Mouse (Mus musculus) CH12.LX (cell line): Measurements from ENCODE around the gene Wnt5b. TPM values are rescaled to one million over a fixed set of nuclear protein-coding genes. Genes with fewer than 3 reads are reported as not detected.

Source experiments
- DNase-seq: peaks from one replicate; pipeline ENCODE4 v3.0.0-alpha.2; 2013; ENCODE audit errors: extremely low read depth
- H3K27ac ChIP-seq: 2 replicates; pipeline ENCODE4 v1.5.1; 2012; ENCODE audit warnings: low read depth, mild to moderate bottlenecking, control low read depth, moderate library complexity; ENCODE audit not compliant: insufficient read depth
- H3K27me3 ChIP-seq: replicated peaks from 2 replicates; pipeline ENCODE3; 2012; ENCODE audit warnings: inconsistent platforms
- H3K36me3 ChIP-seq, 2 experiments: replicated peaks in 1 of 2; 2 replicates each; pipeline versions ENCODE3 to v1.6.1; 2012; ENCODE audit warnings: inconsistent platforms in 1 of 2, low read length in 1 of 2, mild to moderate bottlenecking in 1 of 2, mixed read lengths in 1 of 2, moderate library complexity in 1 of 2; ENCODE audit not compliant: control insufficient read depth in 1 of 2, insufficient read depth in 1 of 2
- H3K4me1 ChIP-seq, 2 experiments: 2 replicates each; pipeline ENCODE4 v1.6.1; 2012; ENCODE audit warnings: inconsistent platforms in 1 of 2, moderate library complexity in 1 of 2; ENCODE audit not compliant: insufficient read depth in 2 of 2, control insufficient read depth in 1 of 2
- H3K4me2 ChIP-seq: 2 replicates; pipeline ENCODE4 v1.6.1; 2012; ENCODE audit warnings: low read depth, mild to moderate bottlenecking, control low read depth; ENCODE audit not compliant: poor library complexity, insufficient read depth, severe bottlenecking
- H3K4me3 ChIP-seq, 3 experiments: fragments of 150-350 bp in 1 of 3; sonication (generic) in 1 of 3; replicated peaks in 1 of 3; 2 replicates each; pipeline versions ENCODE3 to v1.5.1; 2011 to 2012; ENCODE audit warnings: low read depth in 2 of 3, low read length in 2 of 3, mild to moderate bottlenecking in 2 of 3, moderate library complexity in 2 of 3, control low read depth in 1 of 3, improper control_type of control experiment in 1 of 3, inconsistent platforms in 1 of 3, mixed read lengths in 1 of 3; ENCODE audit not compliant: poor library complexity in 1 of 3
- H3K79me2 ChIP-seq: replicated peaks from 2 replicates; pipeline ENCODE4 v1.6.1; 2012; ENCODE audit warnings: mild to moderate bottlenecking, moderate library complexity; ENCODE audit not compliant: control insufficient read depth, poor library complexity, insufficient read depth, severe bottlenecking; ENCODE audit errors: extremely low read depth
- H3K9ac ChIP-seq: 2 replicates; pipeline ENCODE4 v1.6.1; 2012; ENCODE audit warnings: low read depth, mild to moderate bottlenecking, control low read depth, moderate library complexity; ENCODE audit not compliant: insufficient read depth
- H3K9me3 ChIP-seq: replicated peaks from 2 replicates; pipeline ENCODE3; 2012; ENCODE audit warnings: low read length, inconsistent platforms, mixed read lengths
- BHLHE40 ChIP-seq: IDR thresholded peaks from 2 replicates; pipeline ENCODE4 v1.6.1; 2011; ENCODE audit warnings: mild to moderate bottlenecking, low read depth, low read length, improper control_type of control experiment
- CHD1 ChIP-seq: IDR thresholded peaks from 2 replicates; pipeline ENCODE4 v1.6.1; 2012; ENCODE audit warnings: low read depth, low read length, improper control_type of control experiment, inconsistent platforms
- CTCF ChIP-seq, 2 experiments: IDR thresholded peaks in 1 of 2; conservative IDR thresholded peaks in 1 of 2; 2 replicates each; pipeline ENCODE4 v1.5.1; 2011 to 2012; ENCODE audit warnings: low read depth in 2 of 2, low read length in 2 of 2, improper control_type of control experiment in 1 of 2, inconsistent platforms in 1 of 2, mild to moderate bottlenecking in 1 of 2, moderate library complexity in 1 of 2
- E2F4 ChIP-seq: IDR thresholded peaks from 2 replicates; pipeline ENCODE4 v1.6.1; 2011; ENCODE audit warnings: low read depth, low read length, improper control_type of control experiment; ENCODE audit not compliant: insufficient replicate concordance
- ELF1 ChIP-seq: IDR thresholded peaks from 2 replicates; pipeline ENCODE4 v1.6.1; 2014; ENCODE audit warnings: low read depth, mild to moderate bottlenecking, inconsistent platforms, low read length, improper control_type of control experiment
- JUN ChIP-seq: IDR thresholded peaks from 2 replicates; pipeline ENCODE4 v1.6.1; 2011; ENCODE audit warnings: low read depth, mild to moderate bottlenecking, low read length, improper control_type of control experiment, moderate library complexity; ENCODE audit not compliant: insufficient read depth
- JUND ChIP-seq: conservative IDR thresholded peaks from 2 replicates; pipeline ENCODE4 v1.6.1; 2011; ENCODE audit warnings: low read depth, low read length, improper control_type of control experiment
- MAFK ChIP-seq: IDR thresholded peaks from 2 replicates; pipeline ENCODE4 v1.6.1; 2011; ENCODE audit warnings: low read length, improper control_type of control experiment; ENCODE audit not compliant: insufficient replicate concordance
- MAX ChIP-seq: IDR thresholded peaks from 2 replicates; pipeline ENCODE4 v1.6.1; 2011; ENCODE audit warnings: low read length, improper control_type of control experiment
- MAZ ChIP-seq: IDR thresholded peaks from 2 replicates; pipeline ENCODE4 v1.6.1; 2012; ENCODE audit warnings: low read depth, mild to moderate bottlenecking, inconsistent platforms, low read length, improper control_type of control experiment, moderate library complexity
- MEF2A ChIP-seq: IDR thresholded peaks from 2 replicates; pipeline ENCODE4 v1.6.1; 2014; ENCODE audit warnings: low read depth, mild to moderate bottlenecking, inconsistent platforms, low read length, improper control_type of control experiment, borderline replicate concordance
- MXI1 ChIP-seq: IDR thresholded peaks from 2 replicates; pipeline ENCODE4 v1.6.1; 2011; ENCODE audit warnings: mild to moderate bottlenecking, low read depth, low read length, improper control_type of control experiment
- MYC ChIP-seq: IDR thresholded peaks from 2 replicates; pipeline ENCODE4 v1.6.1; 2011; ENCODE audit warnings: low read depth, mild to moderate bottlenecking, improper control_type of control experiment, low read length
- NRF1 ChIP-seq: IDR thresholded peaks from 2 replicates; pipeline ENCODE4 v1.6.1; 2014; ENCODE audit warnings: low read depth, mild to moderate bottlenecking, inconsistent platforms, low read length, improper control_type of control experiment, moderate library complexity
- PAX5 ChIP-seq: IDR thresholded peaks from 2 replicates; pipeline ENCODE4 v1.6.1; 2012; ENCODE audit warnings: low read length, inconsistent platforms, mixed read lengths
- POLR2A ChIP-seq: IDR thresholded peaks from 2 replicates; pipeline ENCODE4 v1.6.1; 2011; ENCODE audit warnings: low read depth, mild to moderate bottlenecking, improper control_type of control experiment, low read length
- RAD21 ChIP-seq: IDR thresholded peaks from 2 replicates; pipeline ENCODE4 v1.6.1; 2011; ENCODE audit warnings: low read depth, mild to moderate bottlenecking, low read length, improper control_type of control experiment, moderate library complexity
- SIN3A ChIP-seq: IDR thresholded peaks from 2 replicates; pipeline ENCODE4 v1.6.1; 2012; ENCODE audit warnings: low read length, improper control_type of control experiment, inconsistent platforms
- SMC3 ChIP-seq: IDR thresholded peaks from 2 replicates; pipeline ENCODE4 v1.6.1; 2011; ENCODE audit warnings: low read depth, low read length, improper control_type of control experiment
- UBTF ChIP-seq: IDR thresholded peaks from 2 replicates; pipeline ENCODE4 v1.6.1; 2012; ENCODE audit warnings: low read depth, mild to moderate bottlenecking, inconsistent platforms, low read length, improper control_type of control experiment, moderate library complexity
- USF1 ChIP-seq: IDR thresholded peaks from 2 replicates; pipeline ENCODE4 v1.6.1; 2014; ENCODE audit warnings: low read depth, mild to moderate bottlenecking, inconsistent platforms, low read length, improper control_type of control experiment
- ZC3H11A ChIP-seq: IDR thresholded peaks from 2 replicates; pipeline ENCODE4 v1.6.1; 2012; ENCODE audit warnings: low read depth, mild to moderate bottlenecking, inconsistent platforms, low read length, improper control_type of control experiment
- ZKSCAN1 ChIP-seq: IDR thresholded peaks from 2 replicates; pipeline ENCODE4 v1.6.1; 2012; ENCODE audit warnings: low read depth, inconsistent platforms, low read length, improper control_type of control experiment, borderline replicate concordance
- ZNF384 ChIP-seq: IDR thresholded peaks from 2 replicates; pipeline ENCODE4 v1.6.1; 2012; ENCODE audit warnings: low read depth, low read length, improper control_type of control experiment, inconsistent platforms
- dilution Hi-C: fragments of 300-500 bp; cut with MboI; formaldehyde crosslinking; loops from 2 replicates; pipeline ENCODE4 v1.14.3; 2020; ENCODE audit warnings: low sequenced_read_pairs; ENCODE audit not compliant: extremely low pct_unique_long_range_greater_than_20kb, extremely low pct_ligation_motif_present
- in situ Hi-C: fragments of 300-500 bp; cut with MboI; formaldehyde crosslinking; loops from 3 replicates; pipeline ENCODE4 v1.14.3; 2019; ENCODE audit warnings: low sequenced_read_pairs, low pct_ligation_motif_present, low pct_unique_long_range_greater_than_20kb, mixed read lengths
- polyA plus RNA-seq: library from polyadenylated mRNA; unstranded; fragments of >175 nt; gene quantifications from 2 replicates; pipeline ENCODE4 v1.2.1, GENCODE M21; 2012; ENCODE audit warnings: low read depth; ENCODE audit not compliant: insufficient read length
- total RNA-seq, 2 experiments: library from RNA; depleted of rRNA; stranded (reverse); fragments of 300-350 nt in 1 of 2; fragments of >200 nt in 1 of 2; gene quantifications; 2 replicates each; pipeline ENCODE4 v1.2.3; 2012 to 2014

The Wnt5b gene
- total and polyA plus RNA-seq, 3 experiments: 1.2 to 2.0 (median 1.5) TPM

DNA sequence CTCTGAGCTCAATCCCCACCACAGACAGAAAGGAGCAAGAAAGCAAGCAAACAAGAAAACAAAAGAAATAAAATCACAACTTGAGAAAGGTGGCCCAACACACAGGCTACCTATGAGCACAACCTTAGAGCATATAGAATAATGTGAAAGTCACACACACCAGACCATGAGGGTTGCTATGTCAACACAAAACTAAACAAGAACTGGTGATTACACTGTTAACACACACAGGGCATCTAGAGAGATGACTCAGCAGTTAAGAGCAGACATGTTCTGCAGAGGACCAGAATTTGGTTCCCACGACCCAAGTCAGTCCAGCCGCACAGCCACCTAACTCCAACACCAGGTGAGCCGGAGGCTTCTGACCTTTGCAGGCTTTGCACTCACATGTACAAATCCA is 141.2 kb downstream of the Wnt5b start:
- H3K4me2 ChIP-seq: no peak overlapping the region
- H3K27ac ChIP-seq: no peak overlapping the region
- H3K9ac ChIP-seq: no peak overlapping the region
- no peak for DNase-seq
- H3K4me3 ChIP-seq: no peak overlapping the region
- dilution Hi-C loops: no loop called here
- in situ Hi-C loops: no loop called here
- H3K9me3 ChIP-seq: no peaks in the 10 kb centered on the region
- H3K4me1 ChIP-seq: peaks cover 0 to 19% of the 10 kb centered on the region in 2 experiments; a peak in 3 of 4 replicates
- TF ChIP-seq CHD1: no peak
- TF ChIP-seq POLR2A: no peak
- TF ChIP-seq ELF1: no peak
- TF ChIP-seq NRF1: no peak
- TF ChIP-seq BHLHE40: no peak
- peak; percentile 75; the same call in 1 of the 2 replicates for TF ChIP-seq MAFK
- no peak for TF ChIP-seq MAX
- TF ChIP-seq RAD21: no peak
- H3K79me2 ChIP-seq: no peaks in the 10 kb centered on the region
- H3K27me3 ChIP-seq: no peaks in the 10 kb centered on the region
- H3K36me3 ChIP-seq: no peaks in the 10 kb centered on the region

DNA sequence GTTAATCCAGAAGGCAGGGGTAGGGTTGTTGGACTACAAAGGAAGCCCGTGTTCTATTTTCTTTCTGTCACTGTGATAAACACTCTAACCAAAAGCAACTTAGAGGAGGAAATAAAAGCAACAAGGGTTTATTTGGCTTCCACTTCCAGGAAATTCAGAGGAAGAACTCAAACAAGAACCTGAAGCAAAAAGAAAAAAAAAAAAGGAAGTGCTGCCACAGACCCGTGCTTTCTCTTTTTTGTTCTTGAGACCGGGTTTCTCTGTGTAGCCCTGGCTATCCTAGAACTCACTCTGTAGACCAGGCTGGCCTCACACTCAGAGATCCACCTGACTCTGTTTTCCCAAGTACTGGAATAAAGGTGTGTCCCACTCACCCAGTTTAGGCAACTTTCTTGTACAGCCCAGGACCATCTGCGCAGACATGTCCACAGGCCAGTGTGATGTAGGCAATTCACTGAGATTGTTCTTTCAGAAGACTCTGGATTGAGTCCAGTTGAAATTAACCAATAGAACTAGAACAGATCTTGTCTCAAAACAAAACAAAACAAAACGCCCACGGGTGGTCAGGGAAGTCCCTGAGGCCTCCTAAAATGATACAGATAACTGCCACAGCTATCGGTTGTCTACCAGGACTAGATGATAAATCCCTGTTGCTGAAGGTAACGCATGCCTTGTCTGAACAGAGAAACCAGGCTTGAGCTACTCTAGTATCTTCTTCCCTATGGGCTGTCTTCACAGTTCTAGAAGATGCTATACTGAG is 142.4 kb downstream of the Wnt5b start:
- TF ChIP-seq MAZ: no peak
- no peak for TF ChIP-seq USF1
- no peak for TF ChIP-seq MEF2A
- peak; percentile 77 for TF ChIP-seq ZNF384
- 0 out of 2 replicates have a peak, but pooled peaks have one; percentile 24 for TF ChIP-seq ELF1
- no peak for TF ChIP-seq POLR2A
- DNase-seq: no peak
- Histone ChIP-seq H3K4me2 (no peak overlapping the region), H3K36me3 (no peaks in the 10 kb centered on the region), H3K4me3 (no peak overlapping the region), H3K79me2 (no peaks in the 10 kb centered on the region), H3K27ac (no peak overlapping the region), H3K9ac (no peak overlapping the region), H3K9me3 (peaks cover 4% of the 10 kb centered on the region), H3K27me3 (no peaks in the 10 kb centered on the region), H3K4me1 (peaks cover 0 to 20% of the 10 kb centered on the region in 2 experiments; a peak in 3 of 4 replicates)
- dilution Hi-C loops (no loop called here), in situ Hi-C loops (no loop called here)

DNA sequence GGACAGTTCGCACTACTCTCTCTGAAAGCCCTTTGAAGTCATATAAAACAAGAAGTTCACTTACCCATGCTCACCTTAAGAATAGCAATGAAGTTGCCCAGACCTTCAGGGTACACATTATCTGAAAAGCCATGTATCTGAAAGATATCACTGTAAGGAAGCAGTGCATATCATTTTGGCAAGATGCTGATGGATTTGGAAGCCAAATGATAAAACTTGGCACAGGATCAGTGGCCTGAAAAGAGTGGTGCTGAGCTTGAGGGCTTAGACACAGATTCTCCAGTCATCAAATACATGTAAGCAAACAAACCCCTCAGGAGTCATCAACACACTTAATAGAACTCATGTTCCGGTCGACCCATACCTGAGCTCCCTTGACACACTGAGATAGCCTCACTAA is 143.5 kb downstream of the Wnt5b start:
- no peaks in the 10 kb centered on the region for H3K27me3 ChIP-seq
- in situ Hi-C loops: no loop called here
- TF ChIP-seq SMC3 (no peak), RAD21 (no peak), PAX5 (no peak), ZC3H11A (no peak), SIN3A (no peak), ZKSCAN1 (no peak), ZNF384 (no peak), MYC (no peak), JUN (no peak), POLR2A (no peak), NRF1 (no peak), JUND (no peak), E2F4 (no peak), MXI1 (no peak), UBTF (no peak), CTCF (conservative IDR thresholded peaks at IDR 0.05 in 1 of 2, IDR thresholded peaks at IDR 0.05 in 1 of 2; ENCODE audit: low read depth in 2 of 2, low read length in 2 of 2) (no peak)
- TF ChIP-seq, all 38 proteins: peak for 0
- dilution Hi-C loops: no loop called here
- H3K4me2 ChIP-seq: no peak overlapping the region
- peaks cover 2 to 31% of the 10 kb centered on the region in 2 experiments for H3K4me1 ChIP-seq
- no peak overlapping the region for H3K9ac ChIP-seq
- no peak overlapping the region for H3K4me3 ChIP-seq
- no peaks in the 10 kb centered on the region for H3K79me2 ChIP-seq
- H3K36me3 ChIP-seq: no peaks in the 10 kb centered on the region
- H3K9me3 ChIP-seq: peaks cover 4% of the 10 kb centered on the region
- no peak overlapping the region for H3K27ac ChIP-seq
- DNase-seq: no peak
